Mouse (Mus musculus) heart, embryonic 13.5 days (tissue): Measurements from ENCODE around the gene Fars2. TPM values are rescaled to one million over a fixed set of nuclear protein-coding genes. Genes with fewer than 3 reads are reported as not detected.
"Not testable (repeated sequence)": the region's sequence is repeated elsewhere in the genome, so short reads cannot be mapped to it uniquely, and the experiment has no call there.

Experiments
- ATAC-seq: fragments of 200-750 bp; cut with Nextera tagmentation; 2 replicates; pipeline ENCODE4 v1.8.0; 2017; ENCODE audit warnings: moderate TSS enrichment; ENCODE audit not compliant: insufficient number of reproducible peaks, low FRiP score, low TSS enrichment; ENCODE audit errors: extremely low read depth
- H3K27ac ChIP-seq: fragments of 300-500 bp; sonication (generic); replicated peaks from 2 replicates; pipeline ENCODE4 v1.5.1; 2015; ENCODE audit warnings: moderate library complexity, mild to moderate bottlenecking, inconsistent platforms
- H3K27me3 ChIP-seq: fragments of 300-500 bp; sonication (generic); replicated peaks from 2 replicates; pipeline ENCODE4 v1.6.1; 2015; ENCODE audit warnings: mild to moderate bottlenecking, inconsistent platforms
- H3K36me3 ChIP-seq: fragments of 300-500 bp; sonication (generic); 2 replicates; pipeline ENCODE4 v1.6.1; 2015; ENCODE audit warnings: mild to moderate bottlenecking, inconsistent platforms
- H3K4me1 ChIP-seq: fragments of 300-500 bp; sonication (generic); 2 replicates; pipeline ENCODE4 v1.6.1; 2015; ENCODE audit warnings: inconsistent platforms
- H3K4me2 ChIP-seq: fragments of 300-500 bp; sonication (generic); 2 replicates; pipeline ENCODE4 v1.6.1; 2015; ENCODE audit warnings: inconsistent platforms, mild to moderate bottlenecking, moderate library complexity
- H3K4me3 ChIP-seq: fragments of 300-500 bp; sonication (generic); 2 replicates; pipeline ENCODE4 v1.5.1; 2015; ENCODE audit warnings: moderate library complexity, mild to moderate bottlenecking, inconsistent platforms
- H3K9ac ChIP-seq: fragments of 300-500 bp; sonication (generic); 2 replicates; pipeline ENCODE4 v1.6.1; 2015; ENCODE audit warnings: inconsistent platforms, mild to moderate bottlenecking, moderate library complexity
- H3K9me3 ChIP-seq: fragments of 300-500 bp; sonication (generic); 2 replicates; pipeline ENCODE4 v1.6.1; 2016; ENCODE audit warnings: inconsistent platforms
- WGBS: fragments of 180-500 bp; shearing (Covaris S2); methylation state at CpG from one replicate; pipeline ENCODE4 v1.1.7; 2015; ENCODE audit warnings: mixed read lengths; 5-methylcytosine and 5-hydroxymethylcytosine counted together
- polyA plus RNA-seq: library from polyadenylated mRNA; unstranded; fragments of >200 nt; fragmentation: Nextera tagmentation; extraction: Ambion mirVana; gene quantifications from 2 replicates; pipeline ENCODE4 v1.2.1, GENCODE M21; 2015

Gene Fars2
- polyA plus RNA-seq, 1 experiment from 2014 or later: 54.3 TPM

- WGBS: 61% methylated on average over 5 of the region's 5 CpGs
- ATAC-seq: no peak
- Histone ChIP-seq H3K27ac (no peak overlapping the region), H3K4me2 (no peak overlapping the region), H3K4me1 (peaks cover 9% of the 10 kb centered on the region), H3K9me3 (no peaks in the 10 kb centered on the region), H3K27me3 (no peaks in the 10 kb centered on the region), H3K36me3 (no peaks in the 10 kb centered on the region), H3K9ac (no peak overlapping the region), H3K4me3 (no peak overlapping the region)
Observed at GRCm38 (mm10) chr13:36386074-36386473, 268.9 kb downstream of the Fars2 start.

GRCm38 (mm10) chr13:36391936-36392335, 274.7 kb downstream of the Fars2 start:
- Histone ChIP-seq H3K36me3 (no peaks in the 10 kb centered on the region), H3K9me3 (no peaks in the 10 kb centered on the region), H3K27ac (no peak overlapping the region), H3K4me3 (no peak overlapping the region), H3K4me1 (peaks cover 6% of the 10 kb centered on the region; the same call in 1 of the 2 replicates), H3K4me2 (no peak overlapping the region), H3K27me3 (no peaks in the 10 kb centered on the region), H3K9ac (no peak overlapping the region)
- 92% methylated on average over 7 of the region's 7 CpGs for WGBS
- no peak for ATAC-seq

- no peaks in the 10 kb centered on the region for H3K9me3 ChIP-seq
- H3K27ac ChIP-seq: no peak overlapping the region
- H3K9ac ChIP-seq: no peak overlapping the region
- no peaks in the 10 kb centered on the region for H3K36me3 ChIP-seq
- no peaks in the 10 kb centered on the region for H3K27me3 ChIP-seq
- ATAC-seq: no peak
- H3K4me1 ChIP-seq: peaks cover 6% of the 10 kb centered on the region; the same call in 1 of the 2 replicates
- no peak overlapping the region for H3K4me2 ChIP-seq
- H3K4me3 ChIP-seq: no peak overlapping the region
- 85% methylated on average over 4 of the region's 4 CpGs for WGBS
Observed at GRCm38 (mm10) chr13:36392666-36393065, 275.5 kb downstream of the Fars2 start.

- WGBS: 80% methylated on average over 2 of the region's 2 CpGs
- Histone ChIP-seq H3K36me3 (no peaks in the 10 kb centered on the region), H3K4me3 (no peak overlapping the region), H3K27me3 (no peaks in the 10 kb centered on the region), H3K9me3 (peaks cover 4% of the 10 kb centered on the region; the same call in 1 of the 2 replicates), H3K9ac (no peak overlapping the region), H3K4me2 (no peak overlapping the region), H3K27ac (no peak overlapping the region), H3K4me1 (0 out of 2 replicates have a peak, but pooled peaks cover 3% of the 10 kb centered on the region)
- no peak for ATAC-seq
Observed at GRCm38 (mm10) chr13:36401011-36401410, 283.8 kb downstream of the Fars2 start.

GRCm38 (mm10) chr13:36413276-36413675, 296.1 kb downstream of the Fars2 start:
- Histone ChIP-seq H3K4me3 (no peak overlapping the region), H3K27me3 (no peaks in the 10 kb centered on the region), H3K4me2 (no peak overlapping the region), H3K9me3 (no peaks in the 10 kb centered on the region), H3K9ac (no peak overlapping the region), H3K36me3 (no peaks in the 10 kb centered on the region), H3K27ac (no peak overlapping the region), H3K4me1 (peaks cover 17% of the 10 kb centered on the region)
- WGBS: 71% methylated on average over 1 of the region's 1 CpGs
- ATAC-seq: no peak

GRCm38 (mm10) chr13:36415176-36415575, 298.0 kb downstream of the Fars2 start:
- no peak overlapping the region for H3K9ac ChIP-seq
- ATAC-seq: no peak
- H3K4me1 ChIP-seq: peaks cover 17% of the 10 kb centered on the region
- no peak overlapping the region for H3K4me2 ChIP-seq
- no peaks in the 10 kb centered on the region for H3K27me3 ChIP-seq
- WGBS: 78% methylated on average over 1 of the region's 1 CpGs
- H3K4me3 ChIP-seq: no peak overlapping the region
- no peaks in the 10 kb centered on the region for H3K36me3 ChIP-seq
- no peak overlapping the region for H3K27ac ChIP-seq
- no peaks in the 10 kb centered on the region for H3K9me3 ChIP-seq

GRCm38 (mm10) chr13:36416546-36416945, 299.3 kb downstream of the Fars2 start:
- H3K27ac ChIP-seq: no peak overlapping the region
- no peaks in the 10 kb centered on the region for H3K36me3 ChIP-seq
- H3K4me1 ChIP-seq: peaks cover 17% of the 10 kb centered on the region
- no peak for ATAC-seq
- no peak overlapping the region for H3K4me2 ChIP-seq
- H3K27me3 ChIP-seq: no peaks in the 10 kb centered on the region
- no peaks in the 10 kb centered on the region for H3K9me3 ChIP-seq
- no peak overlapping the region for H3K4me3 ChIP-seq
- no peak overlapping the region for H3K9ac ChIP-seq
- 35% methylated on average over 4 of the region's 4 CpGs for WGBS

- Histone ChIP-seq H3K9me3 (no peaks in the 10 kb centered on the region), H3K36me3 (no peaks in the 10 kb centered on the region), H3K4me3 (no peak overlapping the region), H3K27me3 (no peaks in the 10 kb centered on the region), H3K4me2 (no peak overlapping the region), H3K27ac (no peak overlapping the region), H3K9ac (no peak overlapping the region), H3K4me1 (peaks cover 11% of the 10 kb centered on the region)
- no peak for ATAC-seq
Observed at GRCm38 (mm10) chr13:36419357-36419756, 302.1 kb downstream of the Fars2 start.

- Histone ChIP-seq H3K4me3 (no peak overlapping the region), H3K27me3 (no peaks in the 10 kb centered on the region), H3K36me3 (no peaks in the 10 kb centered on the region), H3K4me2 (no peak overlapping the region), H3K9ac (no peak overlapping the region), H3K9me3 (no peaks in the 10 kb centered on the region), H3K27ac (no peak overlapping the region), H3K4me1 (no peaks in the 10 kb centered on the region; the same call in 1 of the 2 replicates)
- no peak for ATAC-seq
- WGBS: 69% methylated on average over 3 of the region's 3 CpGs
Observed at GRCm38 (mm10) chr13:36422446-36422845, 305.2 kb downstream of the Fars2 start.

GRCm38 (mm10) chr13:36425824-36426705, 308.9 kb downstream of the Fars2 start:
- not testable (repeated sequence) for H3K27ac ChIP-seq, H3K27me3 ChIP-seq, H3K36me3 ChIP-seq, ATAC-seq, H3K4me2 ChIP-seq, H3K4me3 ChIP-seq, H3K9ac ChIP-seq, H3K9me3 ChIP-seq, H3K4me1 ChIP-seq
- WGBS: 78% methylated on average over 17 of the region's 17 CpGs

- 78% methylated on average over 7 of the region's 7 CpGs for WGBS
- no peaks in the 10 kb centered on the region for H3K27me3 ChIP-seq
- H3K4me2 ChIP-seq: no peak overlapping the region
- no peak for ATAC-seq
- H3K9ac ChIP-seq: no peak overlapping the region
- no peak overlapping the region for H3K4me3 ChIP-seq
- H3K27ac ChIP-seq: no peak overlapping the region
- H3K9me3 ChIP-seq: no peaks in the 10 kb centered on the region
- no peaks in the 10 kb centered on the region for H3K4me1 ChIP-seq
- H3K36me3 ChIP-seq: no peaks in the 10 kb centered on the region
Observed at GRCm38 (mm10) chr13:36429500-36430189, 312.4 kb downstream of the Fars2 start.
